Mouse (Mus musculus): Measurements from ENCODE around the gene Tubd1.

Tubd1 gene

GRCm38 (mm10) chr11:86578809-86579730 is 34.3 kb downstream of the Tubd1 start:
- Histone ChIP-seq H3K4me1 (replicated peaks; ENCODE audit: low read depth, low read length) (peaks cover 89% of the 10 kb centered on the region), H3K36me3 (ENCODE audit: insufficient read depth, low read length) (peaks cover 2% of the 10 kb centered on the region; the same call in 1 of the 2 replicates), H3K4me3 (replicated peaks; ENCODE audit: low read length) (peak overlapping the region; percentile 64), H3K27me3 (ENCODE audit: insufficient read depth, low read length) (no peaks in the 10 kb centered on the region), H3K9me3 (ENCODE audit: low read length) (no peaks in the 10 kb centered on the region)
- TF ChIP-seq POU5F1 (IDR thresholded peaks at IDR 0.05; ENCODE audit: borderline replicate concordance, low read length) (no peak), CTCF (conservative IDR thresholded peaks at IDR 0.05; ENCODE audit: low read length) (no peak), NANOG (IDR thresholded peaks at IDR 0.05; ENCODE audit: borderline replicate concordance, low read length) (no peak)

- H3K36me3 ChIP-seq (ENCODE audit: insufficient read depth, low read length), result peaks cover 6% of the 10 kb centered on the region; the same call in 1 of the 2 replicates
- H3K9me3 ChIP-seq (ENCODE audit: low read length), result no peaks in the 10 kb centered on the region
- TF ChIP-seq NANOG (IDR thresholded peaks at IDR 0.05; ENCODE audit: borderline replicate concordance, low read length), result no peak
- TF ChIP-seq CTCF (conservative IDR thresholded peaks at IDR 0.05; ENCODE audit: low read length), result no peak
- no peaks in the 10 kb centered on the region for H3K27me3 ChIP-seq (ENCODE audit: insufficient read depth, low read length)
- peaks cover 84% of the 10 kb centered on the region for H3K4me1 ChIP-seq (replicated peaks; ENCODE audit: low read depth, low read length)
- peak overlapping the region; percentile 64 for H3K4me3 ChIP-seq (replicated peaks; ENCODE audit: low read length)
Measured at GRCm38 (mm10) chr11:86579731-86580318, 35.0 kb downstream of the Tubd1 start.

DNA sequence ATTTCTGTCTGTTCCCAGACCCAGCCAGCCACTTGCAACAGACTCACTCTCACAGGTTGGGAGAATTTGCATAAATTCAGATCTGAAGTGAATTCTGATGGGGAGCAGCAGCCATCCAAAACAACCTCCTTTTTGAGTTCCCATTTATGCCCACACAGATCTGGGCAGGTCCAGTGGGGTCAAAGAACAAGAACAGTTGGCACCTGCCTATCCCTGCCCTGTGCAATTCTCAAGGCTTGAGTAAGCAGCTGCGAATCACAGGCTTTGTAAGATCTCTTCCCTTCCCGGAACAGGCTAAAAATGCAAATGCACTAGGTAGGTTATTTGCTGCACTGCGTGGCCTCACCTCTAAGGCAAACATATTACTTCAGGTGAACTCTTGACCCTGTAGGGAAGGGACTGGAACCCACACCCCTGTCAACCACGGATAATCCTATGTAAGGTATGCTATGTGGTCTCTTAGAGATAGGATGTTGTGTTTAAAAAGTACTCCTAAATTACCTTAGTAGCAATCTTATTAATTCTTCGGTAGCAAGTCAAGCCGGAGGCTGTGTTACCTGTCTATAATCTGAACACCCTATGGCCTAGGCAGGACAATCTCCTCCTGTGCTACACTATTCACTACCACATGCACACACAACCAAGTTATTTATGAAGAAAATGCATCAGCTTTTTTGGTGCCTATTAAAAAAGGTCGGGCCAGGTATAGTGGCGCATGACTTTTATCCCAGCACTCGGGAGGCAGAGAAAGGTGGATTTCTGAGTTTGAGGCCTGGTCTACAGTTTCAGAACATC is 35.7 kb downstream of the Tubd1 start:
- 0 out of 2 replicates have a peak overlapping the region, but pooled peaks have one; percentile 64 for H3K4me3 ChIP-seq (replicated peaks; ENCODE audit: low read length)
- H3K27me3 ChIP-seq (ENCODE audit: insufficient read depth, low read length), result no peaks in the 10 kb centered on the region
- H3K36me3 ChIP-seq (ENCODE audit: insufficient read depth, low read length), result peaks cover 6% of the 10 kb centered on the region; the same call in 1 of the 2 replicates
- H3K9me3 ChIP-seq (ENCODE audit: low read length), result no peaks in the 10 kb centered on the region
- H3K4me1 ChIP-seq (replicated peaks; ENCODE audit: low read depth, low read length), result peaks cover 84% of the 10 kb centered on the region
- TF ChIP-seq POU5F1 (IDR thresholded peaks at IDR 0.05; ENCODE audit: borderline replicate concordance, low read length), result no peak
- no peak for TF ChIP-seq NANOG (IDR thresholded peaks at IDR 0.05; ENCODE audit: borderline replicate concordance, low read length)
- TF ChIP-seq CTCF (conservative IDR thresholded peaks at IDR 0.05; ENCODE audit: low read length), result no peak

GRCm38 (mm10) chr11:86581250-86581753 is 36.5 kb downstream of the Tubd1 start:
- H3K4me3 ChIP-seq (replicated peaks; ENCODE audit: low read length), result no peak overlapping the region
- no peaks in the 10 kb centered on the region for H3K27me3 ChIP-seq (ENCODE audit: insufficient read depth, low read length)
- TF ChIP-seq CTCF (conservative IDR thresholded peaks at IDR 0.05; ENCODE audit: low read length) (no peak), NANOG (IDR thresholded peaks at IDR 0.05; ENCODE audit: borderline replicate concordance, low read length) (no peak), POU5F1 (IDR thresholded peaks at IDR 0.05; ENCODE audit: borderline replicate concordance, low read length) (no peak)
- peaks cover 6% of the 10 kb centered on the region; the same call in 1 of the 2 replicates for H3K36me3 ChIP-seq (ENCODE audit: insufficient read depth, low read length)
- no peaks in the 10 kb centered on the region for H3K9me3 ChIP-seq (ENCODE audit: low read length)
- peaks cover 82% of the 10 kb centered on the region for H3K4me1 ChIP-seq (replicated peaks; ENCODE audit: low read depth, low read length)

GRCm38 (mm10) chr11:86581943-86582542 is 37.3 kb downstream of the Tubd1 start:
- TF ChIP-seq CTCF (conservative IDR thresholded peaks at IDR 0.05; ENCODE audit: low read length) (no peak), POU5F1 (IDR thresholded peaks at IDR 0.05; ENCODE audit: borderline replicate concordance, low read length) (no peak), NANOG (IDR thresholded peaks at IDR 0.05; ENCODE audit: borderline replicate concordance, low read length) (no peak)

GRCm38 (mm10) chr11:86582543-86583260 is 37.9 kb downstream of the Tubd1 start:
- no peaks in the 10 kb centered on the region for H3K27me3 ChIP-seq (ENCODE audit: insufficient read depth, low read length)
- H3K36me3 ChIP-seq (ENCODE audit: insufficient read depth, low read length), result peaks cover 6% of the 10 kb centered on the region; the same call in 1 of the 2 replicates
- no peak overlapping the region for H3K4me3 ChIP-seq (replicated peaks; ENCODE audit: low read length)
- H3K9me3 ChIP-seq (ENCODE audit: low read length), result no peaks in the 10 kb centered on the region
- no peak for TF ChIP-seq CTCF (conservative IDR thresholded peaks at IDR 0.05; ENCODE audit: low read length)
- TF ChIP-seq NANOG (IDR thresholded peaks at IDR 0.05; ENCODE audit: borderline replicate concordance, low read length), result no peak
- TF ChIP-seq POU5F1 (IDR thresholded peaks at IDR 0.05; ENCODE audit: borderline replicate concordance, low read length), result no peak
- H3K4me1 ChIP-seq (replicated peaks; ENCODE audit: low read depth, low read length), result peaks cover 82% of the 10 kb centered on the region

More at GRCm38 (mm10) chr11:86581943-86582542, 37.3 kb downstream of the Tubd1 start:
- no peaks in the 10 kb centered on the region for H3K27me3 ChIP-seq (ENCODE audit: insufficient read depth, low read length)
- peaks cover 6% of the 10 kb centered on the region; the same call in 1 of the 2 replicates for H3K36me3 ChIP-seq (ENCODE audit: insufficient read depth, low read length)
- no peak overlapping the region for H3K4me3 ChIP-seq (replicated peaks; ENCODE audit: low read length)
- H3K4me1 ChIP-seq (replicated peaks; ENCODE audit: low read depth, low read length), result peaks cover 82% of the 10 kb centered on the region
- H3K9me3 ChIP-seq (ENCODE audit: low read length), result no peaks in the 10 kb centered on the region

DNA sequence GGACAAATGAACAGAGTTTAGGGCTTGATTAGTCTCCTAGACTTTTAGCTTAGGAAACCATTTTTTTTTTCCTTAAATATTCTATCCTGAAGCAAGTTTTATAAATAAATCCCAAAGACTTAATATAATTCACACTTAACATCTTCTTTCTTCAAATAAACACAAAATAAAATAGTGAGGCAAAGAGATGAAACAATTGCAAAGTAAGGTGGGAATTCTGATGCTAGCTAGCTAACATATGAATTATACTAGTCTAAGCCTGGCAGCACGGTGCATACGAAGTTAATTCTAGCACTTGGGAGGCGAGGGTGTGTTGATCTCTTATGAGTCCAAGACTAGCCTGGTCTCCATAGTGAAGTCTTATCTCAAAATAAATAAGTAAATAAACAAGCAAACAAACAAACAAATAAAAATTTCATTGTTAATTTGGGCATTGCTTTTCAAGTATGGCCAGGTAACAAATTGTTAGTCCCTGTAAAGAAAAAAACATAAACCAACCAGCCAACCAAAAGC is 38.6 kb downstream of the Tubd1 start:
- H3K4me3 ChIP-seq (replicated peaks; ENCODE audit: low read length), result no peak overlapping the region
- H3K4me1 ChIP-seq (replicated peaks; ENCODE audit: low read depth, low read length), result peaks cover 81% of the 10 kb centered on the region
- H3K27me3 ChIP-seq (ENCODE audit: insufficient read depth, low read length), result no peaks in the 10 kb centered on the region
- H3K9me3 ChIP-seq (ENCODE audit: low read length), result no peaks in the 10 kb centered on the region
- TF ChIP-seq CTCF (conservative IDR thresholded peaks at IDR 0.05; ENCODE audit: low read length) (no peak), POU5F1 (IDR thresholded peaks at IDR 0.05; ENCODE audit: borderline replicate concordance, low read length) (no peak), NANOG (IDR thresholded peaks at IDR 0.05; ENCODE audit: borderline replicate concordance, low read length) (no peak)
- peaks cover 6% of the 10 kb centered on the region; the same call in 1 of the 2 replicates for H3K36me3 ChIP-seq (ENCODE audit: insufficient read depth, low read length)

All from E14TG2a.4 (cell line).